Mouse (Mus musculus) MEL (cell line): ENCODE data around the gene Ndufs8. TPM values are rescaled to one million over a fixed set of nuclear protein-coding genes. Genes with fewer than 3 reads are reported as not detected.

Source experiments
- DNase-seq: peaks from one replicate; pipeline ENCODE4 v3.0.0; 2011; ENCODE audit warnings: low read depth, low spot score
- H3K27ac ChIP-seq: 2 replicates; pipeline ENCODE4 v1.5.1; 2012; ENCODE audit warnings: low read depth, mild to moderate bottlenecking, control low read depth, low read length, moderate library complexity; ENCODE audit not compliant: control insufficient read depth
- H3K27me3 ChIP-seq, 2 experiments: fragments of 150-350 bp in 1 of 2; sonication (generic) in 1 of 2; 2 replicates each; pipeline ENCODE4 v1.6.1; 2012; ENCODE audit warnings: low read length in 2 of 2, mild to moderate bottlenecking in 2 of 2, improper control_type of control experiment in 1 of 2, moderate library complexity in 1 of 2; ENCODE audit not compliant: insufficient read depth in 2 of 2, control insufficient read depth in 1 of 2
- H3K36me3 ChIP-seq, 2 experiments: 2 replicates each; pipeline ENCODE4 v1.6.1; 2012 to 2014; ENCODE audit warnings: low read length in 2 of 2, improper control_type of control experiment in 1 of 2, inconsistent platforms in 1 of 2, mild to moderate bottlenecking in 1 of 2; ENCODE audit not compliant: insufficient read depth in 2 of 2, control insufficient read depth in 1 of 2
- H3K4me1 ChIP-seq, 2 experiments: fragments of 150-350 bp in 1 of 2; sonication (generic) in 1 of 2; 2 replicates each; pipeline ENCODE4 v1.6.1; 2012; ENCODE audit warnings: low read length in 2 of 2, improper control_type of control experiment in 1 of 2, mild to moderate bottlenecking in 1 of 2; ENCODE audit not compliant: insufficient read depth in 2 of 2, control insufficient read depth in 1 of 2
- H3K4me3 ChIP-seq, 2 experiments: fragments of 150-350 bp in 1 of 2; sonication (generic) in 1 of 2; 2 replicates each; pipeline ENCODE4 v1.5.1; 2012; ENCODE audit warnings: low read depth in 2 of 2, low read length in 2 of 2, mild to moderate bottlenecking in 2 of 2, moderate library complexity in 2 of 2, control low read depth in 1 of 2, improper control_type of control experiment in 1 of 2; ENCODE audit not compliant: control insufficient read depth in 1 of 2, insufficient read depth in 1 of 2
- H3K79me2 ChIP-seq: 2 replicates; pipeline ENCODE4 v1.6.1; 2012; ENCODE audit warnings: mild to moderate bottlenecking, low read length, moderate library complexity; ENCODE audit not compliant: control insufficient read depth, poor library complexity, insufficient read depth
- H3K9ac ChIP-seq: 2 replicates; pipeline ENCODE4 v1.6.1; 2012; ENCODE audit warnings: low read depth, mild to moderate bottlenecking, control low read depth, low read length, moderate library complexity; ENCODE audit not compliant: control insufficient read depth, poor library complexity, severe bottlenecking
- H3K9me3 ChIP-seq: fragments of 150-350 bp; sonication (generic); replicated peaks from 2 replicates; pipeline ENCODE4 v1.6.1; 2012; ENCODE audit warnings: mild to moderate bottlenecking, low read length, improper control_type of control experiment, moderate library complexity; ENCODE audit not compliant: insufficient read depth
- CHD1 ChIP-seq: IDR thresholded peaks from 2 replicates; pipeline ENCODE4 v1.6.1; 2012; ENCODE audit warnings: low read depth, mild to moderate bottlenecking, inconsistent platforms, low read length, improper control_type of control experiment
- CHD2 ChIP-seq: IDR thresholded peaks from 2 replicates; pipeline ENCODE4 v1.6.1; 2011; ENCODE audit warnings: low read length, improper control_type of control experiment
- CTCF ChIP-seq, 3 experiments: IDR thresholded peaks in 2 of 3; conservative IDR thresholded peaks in 1 of 3; 2 replicates each; pipeline ENCODE4 v1.5.1; 2011 to 2012; ENCODE audit warnings: low read length in 3 of 3, low read depth in 2 of 3, mild to moderate bottlenecking in 2 of 3, improper control_type of control experiment in 1 of 3, inconsistent platforms in 1 of 3, mixed read lengths in 1 of 3, moderate library complexity in 1 of 3; ENCODE audit not compliant: control insufficient read depth in 1 of 3, insufficient read depth in 1 of 3, poor library complexity in 1 of 3, severe bottlenecking in 1 of 3
- ELF1 ChIP-seq: IDR thresholded peaks from 2 replicates; pipeline ENCODE4 v1.6.1; 2014; ENCODE audit warnings: low read depth, mild to moderate bottlenecking, inconsistent platforms, low read length, improper control_type of control experiment, moderate library complexity
- ETS1 ChIP-seq: IDR thresholded peaks from 2 replicates; pipeline ENCODE4 v1.6.1; 2012; ENCODE audit warnings: low read depth, mild to moderate bottlenecking, inconsistent platforms, low read length, improper control_type of control experiment, moderate library complexity
- GABPA ChIP-seq: IDR thresholded peaks from 2 replicates; pipeline ENCODE4 v1.6.1; 2012; ENCODE audit warnings: low read depth, mild to moderate bottlenecking, inconsistent platforms, low read length, improper control_type of control experiment, moderate library complexity
- GATA1 ChIP-seq: IDR thresholded peaks from 2 replicates; pipeline ENCODE4 v1.6.1; 2011; ENCODE audit warnings: low read depth, low read length, improper control_type of control experiment
- HCFC1 ChIP-seq: IDR thresholded peaks from 2 replicates; pipeline ENCODE4 v1.6.1; 2012; ENCODE audit warnings: low read depth, mild to moderate bottlenecking, inconsistent platforms, low read length, improper control_type of control experiment, moderate library complexity
- JUND ChIP-seq: IDR thresholded peaks from 2 replicates; pipeline ENCODE4 v1.6.1; 2011; ENCODE audit warnings: low read depth, mild to moderate bottlenecking, improper control_type of control experiment, low read length
- KAT2A ChIP-seq: conservative IDR thresholded peaks from 2 replicates; pipeline ENCODE4 v1.6.1; 2012; ENCODE audit warnings: low read depth, low read length, improper control_type of control experiment, inconsistent platforms
- MAFK ChIP-seq: IDR thresholded peaks from 2 replicates; pipeline ENCODE4 v1.6.1; 2011; ENCODE audit warnings: low read depth, mild to moderate bottlenecking, low read length, improper control_type of control experiment, borderline replicate concordance
- MAX ChIP-seq: IDR thresholded peaks from 2 replicates; pipeline ENCODE4 v1.6.1; 2011; ENCODE audit warnings: low read length, improper control_type of control experiment
- MAZ ChIP-seq: IDR thresholded peaks from 2 replicates; pipeline ENCODE4 v1.6.1; 2012; ENCODE audit warnings: low read depth, mild to moderate bottlenecking, inconsistent platforms, low read length, improper control_type of control experiment
- MEF2A ChIP-seq: IDR thresholded peaks from 2 replicates; pipeline ENCODE4 v1.6.1; 2014; ENCODE audit warnings: low read depth, mild to moderate bottlenecking, inconsistent platforms, low read length, improper control_type of control experiment; ENCODE audit not compliant: poor library complexity, insufficient replicate concordance, severe bottlenecking; ENCODE audit errors: extremely low read depth
- MXI1 ChIP-seq: IDR thresholded peaks from 2 replicates; pipeline ENCODE4 v1.6.1; 2011; ENCODE audit warnings: mild to moderate bottlenecking, low read depth, low read length, improper control_type of control experiment
- MYB ChIP-seq: IDR thresholded peaks from 2 replicates; pipeline ENCODE4 v1.6.1; 2011; ENCODE audit warnings: mild to moderate bottlenecking, low read depth, low read length, improper control_type of control experiment
- MYC ChIP-seq: IDR thresholded peaks from 2 replicates; pipeline ENCODE4 v1.6.1; 2011; ENCODE audit warnings: low read depth, mild to moderate bottlenecking, low read length, improper control_type of control experiment, moderate library complexity
- NELFE ChIP-seq: IDR thresholded peaks from 2 replicates; pipeline ENCODE4 v1.6.1; 2011; ENCODE audit warnings: low read depth, low read length, improper control_type of control experiment
- NRF1 ChIP-seq: IDR thresholded peaks from 2 replicates; pipeline ENCODE4 v1.6.1; 2014; ENCODE audit warnings: low read depth, mild to moderate bottlenecking, inconsistent platforms, low read length, improper control_type of control experiment, moderate library complexity; ENCODE audit not compliant: poor library complexity, insufficient read depth, severe bottlenecking
- POLR2A ChIP-seq, 2 experiments: IDR thresholded peaks; 2 replicates each; pipeline ENCODE4 v1.6.1; 2011 to 2012; ENCODE audit warnings: low read length in 2 of 2, mild to moderate bottlenecking in 2 of 2, control low read depth in 1 of 2, improper control_type of control experiment in 1 of 2, low read depth in 1 of 2, moderate library complexity in 1 of 2; ENCODE audit not compliant: control insufficient read depth in 1 of 2, insufficient read depth in 1 of 2, poor library complexity in 1 of 2
- POLR2AphosphoS2 ChIP-seq: IDR thresholded peaks from 2 replicates; pipeline ENCODE4 v1.6.1; 2011; ENCODE audit warnings: low read length, improper control_type of control experiment
- POLR2AphosphoS5 ChIP-seq: IDR thresholded peaks from 2 replicates; pipeline ENCODE4 v1.6.1; 2012; ENCODE audit warnings: low read depth, borderline replicate concordance, mild to moderate bottlenecking, inconsistent platforms, low read length, moderate library complexity, mixed read lengths
- RAD21 ChIP-seq: IDR thresholded peaks from 2 replicates; pipeline ENCODE4 v1.6.1; 2011; ENCODE audit warnings: mild to moderate bottlenecking, low read depth, low read length, improper control_type of control experiment
- RCOR1 ChIP-seq: IDR thresholded peaks from 2 replicates; pipeline ENCODE4 v1.6.1; 2012; ENCODE audit warnings: low read depth, mild to moderate bottlenecking, inconsistent platforms, low read length, improper control_type of control experiment
- SMC3 ChIP-seq: IDR thresholded peaks from 2 replicates; pipeline ENCODE4 v1.6.1; 2011; ENCODE audit warnings: low read depth, low read length, improper control_type of control experiment
- TAL1 ChIP-seq: IDR thresholded peaks from 2 replicates; pipeline ENCODE4 v1.6.1; 2012; ENCODE audit warnings: mild to moderate bottlenecking, inconsistent platforms, low read length, moderate library complexity, mixed read lengths
- TBP ChIP-seq: IDR thresholded peaks from 2 replicates; pipeline ENCODE4 v1.8.0; 2011; ENCODE audit warnings: low read depth, low read length, improper control_type of control experiment
- UBTF ChIP-seq: IDR thresholded peaks from 2 replicates; pipeline ENCODE4 v1.6.1; 2012; ENCODE audit warnings: low read depth, mild to moderate bottlenecking, inconsistent platforms, low read length, improper control_type of control experiment, moderate library complexity, borderline replicate concordance; ENCODE audit not compliant: insufficient read depth
- USF1 ChIP-seq: IDR thresholded peaks from 2 replicates; pipeline ENCODE4 v1.6.1; 2014; ENCODE audit warnings: low read depth, mild to moderate bottlenecking, inconsistent platforms, low read length, improper control_type of control experiment, moderate library complexity
- USF2 ChIP-seq, 2 experiments: IDR thresholded peaks; 2 replicates each; pipeline ENCODE4 v1.6.1; 2011 to 2012; ENCODE audit warnings: improper control_type of control experiment in 2 of 2, low read length in 2 of 2, borderline replicate concordance in 1 of 2, inconsistent platforms in 1 of 2, low read depth in 1 of 2, mild to moderate bottlenecking in 1 of 2; ENCODE audit not compliant: insufficient read depth in 1 of 2
- ZC3H11A ChIP-seq: IDR thresholded peaks from 2 replicates; pipeline ENCODE4 v1.6.1; 2012; ENCODE audit warnings: low read depth, mild to moderate bottlenecking, inconsistent platforms, low read length, improper control_type of control experiment
- ZKSCAN1 ChIP-seq: IDR thresholded peaks from 2 replicates; pipeline ENCODE4 v1.6.1; 2012; ENCODE audit warnings: low read depth, mild to moderate bottlenecking, inconsistent platforms, low read length, improper control_type of control experiment, moderate library complexity
- ZMIZ1 ChIP-seq: IDR thresholded peaks from 2 replicates; pipeline ENCODE4 v1.6.1; 2012; ENCODE audit warnings: low read depth, mild to moderate bottlenecking, inconsistent platforms, low read length, improper control_type of control experiment, moderate library complexity
- ZNF384 ChIP-seq: IDR thresholded peaks from 2 replicates; pipeline ENCODE4 v1.6.1; 2012; ENCODE audit warnings: low read depth, mild to moderate bottlenecking, inconsistent platforms, low read length, improper control_type of control experiment
- polyA plus RNA-seq, 2 experiments: library from polyadenylated mRNA; stranded (reverse) in 1 of 2; unstranded in 1 of 2; fragments of >175 nt in 1 of 2; fragments of >200 nt in 1 of 2; gene quantifications; 2 replicates each; pipeline versions ENCODE4 v1.2.1 to v1.2.4; 2012; ENCODE audit warnings: low replicate concordance in 2 of 2, low read depth in 1 of 2; ENCODE audit not compliant: insufficient read length in 2 of 2, insufficient read depth in 1 of 2, missing spikeins in 1 of 2
- total RNA-seq: library from RNA; depleted of rRNA; stranded (reverse); fragments of 300-350 nt; gene quantifications from 2 replicates; pipeline ENCODE4 v1.2.3, GENCODE M21; 2012; rRNA removed

Ndufs8 gene
- 204 and 205 TPM in 2 replicates for total RNA-seq
- 100 to 1,000 TPM in 1 of 2 experiments, not detected in 1; 243 TPM for polyA plus RNA-seq

- Histone ChIP-seq H3K27me3 (no peaks in the 10 kb centered on the region), H3K79me2 (peaks cover 14% of the 10 kb centered on the region), H3K36me3 (peaks cover 0 to 10% of the 10 kb centered on the region in 2 experiments; a peak in 2 of 4 replicates), H3K4me3 (peak within 1 kb of the TSS; percentile 86 to 88), H3K9me3 (no peaks in the 10 kb centered on the region), H3K9ac (peak within 1 kb of the TSS; percentile 90), H3K4me1 (peaks cover 0 to 19% of the 10 kb centered on the region in 2 experiments; a peak in 3 of 4 replicates), H3K27ac (peak within 1 kb of the TSS; percentile 83)
- peak; percentile 99 for DNase-seq
- TF ChIP-seq SMC3 = no peak
- peak; percentile 17; the same call in 1 of the 2 replicates for TF ChIP-seq ETS1
- TF ChIP-seq CHD1 = 0 out of 2 replicates have a peak, but pooled peaks have one; percentile 73
- peak; percentile 93 for TF ChIP-seq HCFC1
- TF ChIP-seq MEF2A = no peak
- TF ChIP-seq TAL1 = no peak
- TF ChIP-seq ZMIZ1 = peak; percentile 86
- TF ChIP-seq GATA1 = peak; percentile 36; the same call in 1 of the 2 replicates
- no peak for TF ChIP-seq MAFK
- peak; percentile 90 for TF ChIP-seq NRF1
- TF ChIP-seq MAZ = peak; percentile 93
- TF ChIP-seq MXI1 = peak; percentile 92
- TF ChIP-seq UBTF = no peak
- peak; percentile 51; the same call in 1 of the 2 replicates for TF ChIP-seq MYC
- peak; percentile 63 for TF ChIP-seq USF1
- peak; percentile 52; the same call in 1 of the 2 replicates for TF ChIP-seq MAX
- TF ChIP-seq POLR2A (IDR thresholded peaks at IDR 0.05; ENCODE audit: control insufficient read depth in 1 of 2, insufficient read depth in 1 of 2, low read depth in 1 of 2, low read length in 2 of 2, poor library complexity in 1 of 2) = peak; percentile 70 to 94
- TF ChIP-seq CHD2 = peak; percentile 90
- no peak for TF ChIP-seq MYB
- TF ChIP-seq POLR2AphosphoS5 = no peak; the same call in 1 of the 2 replicates
- no peak; the same call in 1 of the 2 replicates for TF ChIP-seq RAD21
- peak; percentile 88 for TF ChIP-seq NELFE
- peak; percentile 25; the same call in 1 of the 2 replicates for TF ChIP-seq JUND
- TF ChIP-seq GABPA = no peak
- peak; percentile 90 for TF ChIP-seq ELF1
- TF ChIP-seq USF2 (IDR thresholded peaks at IDR 0.05; ENCODE audit: borderline replicate concordance in 1 of 2, insufficient read depth in 1 of 2, low read depth in 1 of 2, low read length in 2 of 2) = no peak
- TF ChIP-seq ZC3H11A = no peak
- no peak for TF ChIP-seq ZKSCAN1
- no peak for TF ChIP-seq RCOR1
- no peak for TF ChIP-seq ZNF384
- peak in 1 of 3 experiments; percentile 12; a peak in 1 of 6 replicates for TF ChIP-seq CTCF (IDR thresholded peaks at IDR 0.05 in 2 of 3, conservative IDR thresholded peaks at IDR 0.05 in 1 of 3; ENCODE audit: control insufficient read depth in 1 of 3, insufficient read depth in 1 of 3, low read depth in 2 of 3, low read length in 3 of 3, poor library complexity in 1 of 3, severe bottlenecking in 1 of 3)
- peak; percentile 91 for TF ChIP-seq TBP
- TF ChIP-seq KAT2A = peak; percentile 89
- peak; percentile 94 for TF ChIP-seq POLR2AphosphoS2
These were observed at the start of gene Ndufs8 for GRCm38 (mm10) chr19:3912337-3913204. Gene Ndufs8, minus strand, starts transcription at chr19:3912774.
